8 mouse cellular contexts compared by ENCODE assay signal in genomic region chr12:69986786-69987497, GRCm38 (mm10). TPM values are rescaled to one million over a fixed set of nuclear protein-coding genes. Genes with fewer than 3 reads are reported as not detected.
A peak's percentile ranks its signal among the peaks of the same experiment; 100 is the strongest.
DNase-seq lines count a peak whose midpoint lies in the region; ATAC-seq and TF ChIP-seq lines count a peak whose summit lies in the region.

TSS of gene Sav1 (minus strand) at chr12:69987002.

- ATAC-seq in embryonic facial prominence, embryonic 15.5 days (ENCODE audit: insufficient number of reproducible peaks, low FRiP score, low TSS enrichment, low read depth): peak; percentile 89
- ATAC-seq in limb, embryonic 13.5 days (ENCODE audit: low FRiP score, low read depth): peak; percentile 92
- peak; percentile 94 for ATAC-seq in midbrain, embryonic 15.5 days (replicated peaks)

- H3K27ac ChIP-seq in bone marrow macrophage, adult 2 months (ENCODE audit: insufficient read depth, low read depth, low read length): peak within 1 kb of the TSS; percentile 44
- peak within 1 kb of the TSS; percentile 90 for H3K27ac ChIP-seq in embryonic facial prominence, embryonic 15.5 days (replicated peaks)
- peak within 1 kb of the TSS; percentile 92 for H3K27ac ChIP-seq in limb, embryonic 13.5 days
- peak within 1 kb of the TSS; percentile 84 for H3K27ac ChIP-seq in midbrain, embryonic 15.5 days

- H3K9me3 ChIP-seq in embryonic facial prominence, embryonic 15.5 days (replicated peaks): no peaks in the 10 kb centered on the region
- H3K9me3 ChIP-seq in limb, embryonic 13.5 days: no peaks in the 10 kb centered on the region
- no peaks in the 10 kb centered on the region for H3K9me3 ChIP-seq in midbrain, embryonic 15.5 days

- peak; percentile 88 for DNase-seq in A20 (ENCODE audit: low read depth, low spot score)
- peak; percentile 90 for DNase-seq in heart, adult 8-10 months (ENCODE audit: low spot score)
- peak; percentile 89 for DNase-seq in kidney, adult 9 months
- DNase-seq in spleen, adult 18-20 months: peak; percentile 78 to 87

- H3K36me3 ChIP-seq in embryonic facial prominence, embryonic 15.5 days: peaks cover 19% of the 10 kb centered on the region
- peaks cover 25% of the 10 kb centered on the region for H3K36me3 ChIP-seq in limb, embryonic 13.5 days
- H3K36me3 ChIP-seq in midbrain, embryonic 15.5 days (replicated peaks): peaks cover 4% of the 10 kb centered on the region; the same call in 1 of the 2 replicates

- H3K4me3 ChIP-seq in bone marrow macrophage, adult 2 months (ENCODE audit: insufficient read depth, low read length): peak within 1 kb of the TSS; percentile 69
- peak within 1 kb of the TSS; percentile 92 for H3K4me3 ChIP-seq in embryonic facial prominence, embryonic 15.5 days (replicated peaks)
- H3K4me3 ChIP-seq in limb, embryonic 13.5 days: peak within 1 kb of the TSS; percentile 91
- H3K4me3 ChIP-seq in midbrain, embryonic 15.5 days: peak within 1 kb of the TSS; percentile 84

- H3K9ac ChIP-seq in embryonic facial prominence, embryonic 15.5 days: peak within 1 kb of the TSS; percentile 93
- peak within 1 kb of the TSS; percentile 97 for H3K9ac ChIP-seq in limb, embryonic 13.5 days
- peak within 1 kb of the TSS; percentile 81 for H3K9ac ChIP-seq in midbrain, embryonic 15.5 days

- H3K27me3 ChIP-seq in embryonic facial prominence, embryonic 15.5 days: no peaks in the 10 kb centered on the region
- no peaks in the 10 kb centered on the region for H3K27me3 ChIP-seq in limb, embryonic 13.5 days
- H3K27me3 ChIP-seq in midbrain, embryonic 15.5 days (replicated peaks): no peaks in the 10 kb centered on the region

- no peak for TF ChIP-seq CTCF in bone marrow macrophage, adult 2 months (IDR thresholded peaks at IDR 0.05; ENCODE audit: low read depth, low read length)

- H3K4me2 ChIP-seq in embryonic facial prominence, embryonic 15.5 days (replicated peaks): peak within 1 kb of the TSS; percentile 63
- peak within 1 kb of the TSS; percentile 70 for H3K4me2 ChIP-seq in limb, embryonic 13.5 days (replicated peaks)
- H3K4me2 ChIP-seq in midbrain, embryonic 15.5 days: peak within 1 kb of the TSS; percentile 74

- TF ChIP-seq POLR2A in bone marrow macrophage, adult 2 months (IDR thresholded peaks at IDR 0.05; ENCODE audit: borderline replicate concordance, low read depth, low read length): peak; percentile 80

- under 1% methylated on average over 74 of the region's 102 CpGs for WGBS in embryonic facial prominence, embryonic 15.5 days
- under 1% methylated on average over 90 of the region's 102 CpGs for WGBS in limb, embryonic 13.5 days
- under 1% methylated on average over 100 of the region's 102 CpGs for WGBS in midbrain, embryonic 15.5 days

- peaks cover 13% of the 10 kb centered on the region for H3K4me1 ChIP-seq in bone marrow macrophage, adult 2 months (ENCODE audit: control insufficient read depth, insufficient read depth, low read length)
- H3K4me1 ChIP-seq in embryonic facial prominence, embryonic 15.5 days: peaks cover 13% of the 10 kb centered on the region
- peaks cover 17% of the 10 kb centered on the region for H3K4me1 ChIP-seq in limb, embryonic 13.5 days
- H3K4me1 ChIP-seq in midbrain, embryonic 15.5 days: peaks cover 16% of the 10 kb centered on the region

RNA-seq across cellular contexts. Expression of gene Sav1, which starts in this region (rescaled TPM):
- polyA plus RNA-seq in bone marrow macrophage, adult 2 months (2012; ENCODE audit: insufficient read depth, insufficient read length, missing spikeins): 69.9 and 70.7 TPM in 2 replicates
- polyA plus RNA-seq in embryonic facial prominence, embryonic 15.5 days (2015; fragmentation: Nextera tagmentation; extraction: Ambion mirVana): 8.6 and 9.4 TPM in 2 replicates
- 10 to 100 TPM; 18.7 to 24.2 (median 22.0) TPM for total RNA-seq in heart, adult 8-10 months (2022)
- polyA plus RNA-seq in limb, embryonic 13.5 days (2015; fragmentation: Nextera tagmentation; extraction: Ambion mirVana): 8.6 and 8.8 TPM in 2 replicates
- polyA plus RNA-seq in midbrain, embryonic 15.5 days (2015; fragmentation: Nextera tagmentation; extraction: Ambion mirVana): 2.5 TPM in 2 replicates

Comparison
In these comparisons a context has a peak if more than half of its experiments do, and no peak if none do; other contexts are left out.
1. Peak in every context shown above with its lines: DNase-seq, ATAC-seq, H3K4me3 ChIP-seq and H3K27ac ChIP-seq.